Mouse (Mus musculus) cortical plate, adult 2 months (tissue): ENCODE results near the gene Wdr37.

Source experiments
- CTCF ChIP-seq: fragments of 200-500 bp; IDR thresholded peaks from 2 replicates; pipeline ENCODE4 v1.5.1; 2011; ENCODE audit warnings: mild to moderate bottlenecking, control low read depth, low read length; ENCODE audit not compliant: insufficient read depth; ENCODE audit errors: extremely low read depth
- POLR2A ChIP-seq: fragments of 200-500 bp; IDR thresholded peaks from 2 replicates; pipeline ENCODE4 v1.6.1; 2011; ENCODE audit warnings: mild to moderate bottlenecking, low read length, control low read depth; ENCODE audit not compliant: insufficient read depth; ENCODE audit errors: extremely low read depth

GRCm38 (mm10) chr13:8834573-8834972, 37.1 kb downstream of the Wdr37 start:
- TF ChIP-seq CTCF (no peak), POLR2A (no peak)
